Comparison of ENCODE assay signal across 11 mouse cellular contexts in the genomic region with DNA sequence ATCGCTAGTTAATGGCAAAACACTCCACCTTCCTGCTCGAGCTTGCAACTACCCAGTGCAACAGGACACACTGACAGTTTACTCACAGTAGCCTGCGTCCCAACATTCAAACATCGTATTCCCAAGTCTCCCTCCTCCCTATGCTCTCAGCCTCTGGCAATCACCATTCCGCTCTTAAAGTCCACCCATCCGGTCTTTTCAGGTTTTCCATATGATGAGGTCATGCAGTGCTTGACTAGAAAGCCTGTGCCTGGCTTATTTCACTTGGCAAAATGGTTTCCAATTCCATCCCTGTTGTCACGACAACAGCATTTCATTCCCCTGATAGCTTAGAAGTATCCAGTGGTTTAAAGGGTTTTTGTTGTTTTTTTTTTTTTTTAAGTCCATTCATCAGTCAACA.
DNase-seq lines count a peak whose midpoint lies in the region; ATAC-seq and TF ChIP-seq lines count a peak whose summit lies in the region.
"Had no signal": no experiment of that assay in that cellular context is flagged by ENCODE, and none has a peak within 500 bp of the region (broad histone marks: within the 10 kb centered on the region; RNA-seq: fewer than 3 reads in every experiment).

No protein-coding gene starts in this region.

- H3K9me3 ChIP-seq in neural tube, embryonic 15.5 days (replicated peaks) = no peaks in the 10 kb centered on the region
- H3K9me3 ChIP-seq in forebrain, postnatal 0 days (ENCODE audit: low read length) = no peaks in the 10 kb centered on the region
- H3K9me3 ChIP-seq in hindbrain, postnatal 0 days (ENCODE audit: low read length) = no peaks in the 10 kb centered on the region
- no peaks in the 10 kb centered on the region for H3K9me3 ChIP-seq in stomach, postnatal 0 days (ENCODE audit: control insufficient read depth, low read length)

- no peaks in the 10 kb centered on the region for H3K27me3 ChIP-seq in neural tube, embryonic 15.5 days (replicated peaks)
- no peaks in the 10 kb centered on the region for H3K27me3 ChIP-seq in forebrain, postnatal 0 days (ENCODE audit: insufficient read depth, low read length)
- no peaks in the 10 kb centered on the region for H3K27me3 ChIP-seq in hindbrain, postnatal 0 days (ENCODE audit: insufficient read depth, low read length)
- H3K27me3 ChIP-seq in stomach, postnatal 0 days (ENCODE audit: control insufficient read depth, insufficient read depth, low read length) = no peaks in the 10 kb centered on the region

- no peak overlapping the region for H3K27ac ChIP-seq in neural tube, embryonic 15.5 days (replicated peaks)
- H3K27ac ChIP-seq in forebrain, postnatal 0 days (ENCODE audit: low read depth, low read length) = no peak overlapping the region; the same call in 1 of the 2 replicates
- no peak overlapping the region for H3K27ac ChIP-seq in hindbrain, postnatal 0 days
- H3K27ac ChIP-seq in stomach, postnatal 0 days (replicated peaks) = no peak overlapping the region

- 35% methylated on average over 7 of the region's 7 CpGs for WGBS in neural tube, embryonic 15.5 days
- 15% methylated on average over 7 of the region's 7 CpGs for WGBS in forebrain, postnatal 0 days
- 29% methylated on average over 7 of the region's 7 CpGs for WGBS in hindbrain, postnatal 0 days
- 62% methylated on average over 7 of the region's 7 CpGs for WGBS in stomach, postnatal 0 days

- no peak for ATAC-seq in neural tube, embryonic 15.5 days (ENCODE audit: low FRiP score)
- ATAC-seq in forebrain, postnatal 0 days = peak; percentile 68
- ATAC-seq in hindbrain, postnatal 0 days = peak; percentile 73
- ATAC-seq in stomach, postnatal 0 days (ENCODE audit: low FRiP score, low TSS enrichment) = no peak
- no peak for ATAC-seq in cerebellum, adult (ENCODE audit: insufficient number of reproducible peaks, low FRiP score, low TSS enrichment)
- ATAC-seq: activated CD4-positive, CD25-positive, alpha-beta regulatory T cell, adult 4 months; CD4-positive, CD25-positive, alpha-beta regulatory T cell, adult 4 months had no signal

- H3K4me3 ChIP-seq in neural tube, embryonic 15.5 days (replicated peaks) = no peak overlapping the region
- no peak overlapping the region for H3K4me3 ChIP-seq in forebrain, postnatal 0 days (ENCODE audit: low read depth, low read length)
- H3K4me3 ChIP-seq in hindbrain, postnatal 0 days (ENCODE audit: low read length) = no peak overlapping the region
- no peak overlapping the region for H3K4me3 ChIP-seq in stomach, postnatal 0 days (ENCODE audit: low read depth, low read length)

- no peak overlapping the region for H3K4me2 ChIP-seq in neural tube, embryonic 15.5 days
- H3K4me2 ChIP-seq in forebrain, postnatal 0 days (ENCODE audit: low read depth) = no peak overlapping the region
- no peak overlapping the region for H3K4me2 ChIP-seq in hindbrain, postnatal 0 days (ENCODE audit: low read depth, low read length)
- H3K4me2 ChIP-seq in stomach, postnatal 0 days (replicated peaks; ENCODE audit: low read depth) = no peak overlapping the region

- peaks cover 20% of the 10 kb centered on the region; the same call in 1 of the 2 replicates for H3K4me1 ChIP-seq in neural tube, embryonic 15.5 days
- peaks cover 1% of the 10 kb centered on the region; the same call in 1 of the 2 replicates for H3K4me1 ChIP-seq in forebrain, postnatal 0 days (ENCODE audit: insufficient read depth)
- no peaks in the 10 kb centered on the region; the same call in 1 of the 2 replicates for H3K4me1 ChIP-seq in hindbrain, postnatal 0 days (ENCODE audit: insufficient read depth, low read length)
- no peaks in the 10 kb centered on the region for H3K4me1 ChIP-seq in stomach, postnatal 0 days (replicated peaks; ENCODE audit: control insufficient read depth, insufficient read depth)

- DNase-seq in neural tube, embryonic 10.5 days (ENCODE audit: extremely low spot score, low spot score) = peak; percentile 14
- peak; percentile 52 for DNase-seq in forebrain, postnatal 0 days
- DNase-seq in hindbrain, postnatal 0 days (ENCODE audit: low spot score) = peak; percentile 43
- no peak for DNase-seq in stomach, postnatal 0 days (ENCODE audit: low spot score)
- no peak for DNase-seq in cerebellum, postnatal 10 days
- DNase-seq in kidney, postnatal 4 days = no peak
- DNase-seq: right cerebral cortex, postnatal 25 days had no signal

- H3K36me3 ChIP-seq in neural tube, embryonic 15.5 days = no peaks in the 10 kb centered on the region
- H3K36me3 ChIP-seq in forebrain, postnatal 0 days (ENCODE audit: insufficient read depth) = no peaks in the 10 kb centered on the region
- H3K36me3 ChIP-seq in hindbrain, postnatal 0 days (ENCODE audit: insufficient read depth, low read length) = no peaks in the 10 kb centered on the region
- no peaks in the 10 kb centered on the region for H3K36me3 ChIP-seq in stomach, postnatal 0 days (ENCODE audit: control insufficient read depth, insufficient read depth, low read length)

- no peak for TF ChIP-seq EP300 in stomach, postnatal 0 days (optimal IDR thresholded peaks at IDR 0.05)

- H3K9ac ChIP-seq in neural tube, embryonic 15.5 days (replicated peaks) = no peak overlapping the region
- 0 out of 2 replicates have a peak overlapping the region, but pooled peaks have one; percentile 14 for H3K9ac ChIP-seq in forebrain, postnatal 0 days
- H3K9ac ChIP-seq in hindbrain, postnatal 0 days (replicated peaks; ENCODE audit: low read length) = no peak overlapping the region
- H3K9ac ChIP-seq in stomach, postnatal 0 days (ENCODE audit: low read length) = no peak overlapping the region

- TF ChIP-seq CTCF in forebrain, postnatal 0 days (IDR thresholded peaks at IDR 0.05; ENCODE audit: low read depth) = no peak
- TF ChIP-seq CTCF in hindbrain, postnatal 0 days (IDR thresholded peaks at IDR 0.05; ENCODE audit: low read depth) = no peak
- TF ChIP-seq CTCF in stomach, postnatal 0 days (IDR thresholded peaks at IDR 0.05; ENCODE audit: low read depth) = no peak

Comparison
In these comparisons a context has a peak if more than half of its experiments do, and no peak if none do; other contexts are left out.
1. DNase-seq: peak in neural tube, embryonic 10.5 days (single experiment), forebrain, postnatal 0 days (single experiment) and hindbrain, postnatal 0 days (single experiment); none in stomach, postnatal 0 days (single experiment), cerebellum, postnatal 10 days (0 of 2) and kidney, postnatal 4 days (0 of 2).
2. ATAC-seq: peak in forebrain, postnatal 0 days (single experiment) and hindbrain, postnatal 0 days (single experiment); none in neural tube, embryonic 15.5 days (single experiment), stomach, postnatal 0 days (single experiment) and cerebellum, adult (single experiment).